Mouse (Mus musculus) activated CD4-positive, CD25-positive, alpha-beta regulatory T cell, adult 4 months (primary cell): ENCODE results near the gene Pbxip1. TPM values are rescaled to one million over a fixed set of nuclear protein-coding genes. Genes with fewer than 3 reads are reported as not detected.
A peak's percentile ranks its signal among the peaks of the same experiment; 100 is the strongest.

Source experiments
- ATAC-seq: one replicate; pipeline ENCODE4 v1.8.0; 2017
- polyA plus RNA-seq, 2 experiments: library from polyadenylated mRNA; unstranded; fragments of 100-300 nt; shearing (Covaris generic); gene quantifications; one replicate each; pipeline ENCODE4 v1.2.1; 2017

Gene Pbxip1
- polyA plus RNA-seq, 2 experiments from 2014 or later: 35.6 to 47.3 TPM

DNA sequence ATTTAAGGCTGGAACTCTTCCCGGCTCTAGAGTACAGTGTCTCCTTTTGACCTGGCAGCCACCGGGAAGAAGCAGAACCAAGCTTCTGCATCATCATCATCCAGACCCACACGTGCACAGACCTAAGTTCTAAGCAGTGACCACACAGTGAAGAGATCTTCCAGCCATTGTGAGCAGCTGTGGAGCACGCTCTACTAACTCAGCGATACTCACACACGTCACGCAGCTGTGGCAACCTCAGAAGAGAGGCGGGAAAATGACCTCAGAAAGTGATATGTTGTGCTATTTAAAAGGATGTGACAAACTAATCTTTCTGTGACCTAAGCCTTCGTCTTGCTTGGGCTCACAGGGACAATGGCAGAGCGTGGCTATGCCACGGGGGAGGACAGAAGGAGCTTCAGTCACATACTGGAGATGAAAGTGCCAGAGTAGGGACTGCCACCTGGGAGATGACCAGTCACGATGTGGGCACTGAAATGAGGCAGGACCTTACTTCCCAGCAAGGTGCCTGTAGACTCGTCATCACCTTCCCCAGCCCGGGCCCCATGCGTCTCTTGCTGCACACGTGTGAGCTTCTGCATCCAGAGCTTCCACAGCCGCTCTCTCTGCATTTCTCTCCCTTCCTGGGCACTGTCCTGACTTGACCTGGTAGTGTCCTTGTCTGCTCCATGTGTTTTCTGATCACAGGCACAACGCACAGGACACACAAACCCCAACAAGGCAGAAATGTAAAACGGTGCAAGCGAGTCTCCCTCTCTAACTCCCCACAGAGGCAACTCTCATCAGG lies 50.6 kb downstream of the Pbxip1 start:
- no peak for ATAC-seq

DNA sequence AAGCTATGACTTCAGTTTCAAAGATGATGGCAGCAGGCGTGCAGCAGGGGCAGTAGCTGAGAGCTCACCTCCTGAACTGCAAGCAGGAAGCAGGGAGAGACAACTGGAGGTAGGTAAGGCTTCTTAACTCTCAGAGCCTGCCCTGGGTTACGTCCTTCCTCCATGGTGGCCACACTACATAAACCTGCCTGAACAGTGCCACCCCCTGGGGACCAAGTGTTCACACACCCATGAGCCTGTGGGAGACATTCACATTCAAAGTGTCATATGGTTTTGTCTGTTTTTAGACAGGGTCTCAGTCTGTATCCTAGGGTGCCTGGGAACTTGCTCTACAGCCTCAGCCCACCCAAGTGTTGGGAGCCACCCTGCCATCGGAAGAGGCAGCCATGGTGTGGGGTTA lies 54.3 kb downstream of the Pbxip1 start:
- ATAC-seq: no peak

DNA sequence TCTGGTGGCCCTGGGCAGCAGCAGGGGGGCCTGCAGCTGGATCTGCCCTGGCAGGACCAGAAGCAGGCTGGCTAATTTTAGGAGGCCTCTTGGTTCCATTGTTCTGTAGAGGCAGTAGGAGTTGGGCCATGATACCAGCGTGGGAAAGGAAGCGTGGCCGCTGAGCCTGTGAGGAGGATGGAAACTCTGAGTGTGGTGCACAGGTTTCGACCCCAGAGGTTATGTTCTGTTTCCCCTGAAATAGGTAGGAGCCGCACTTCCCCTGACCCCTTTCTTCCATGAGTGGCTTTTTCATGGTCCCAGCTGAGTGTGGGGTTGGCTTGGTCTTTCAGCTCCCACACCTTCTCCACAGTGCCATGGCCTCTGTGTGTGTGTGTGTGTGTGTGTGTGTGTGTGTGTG lies 55.1 kb downstream of the Pbxip1 start:
- peak; percentile 52 for ATAC-seq

DNA sequence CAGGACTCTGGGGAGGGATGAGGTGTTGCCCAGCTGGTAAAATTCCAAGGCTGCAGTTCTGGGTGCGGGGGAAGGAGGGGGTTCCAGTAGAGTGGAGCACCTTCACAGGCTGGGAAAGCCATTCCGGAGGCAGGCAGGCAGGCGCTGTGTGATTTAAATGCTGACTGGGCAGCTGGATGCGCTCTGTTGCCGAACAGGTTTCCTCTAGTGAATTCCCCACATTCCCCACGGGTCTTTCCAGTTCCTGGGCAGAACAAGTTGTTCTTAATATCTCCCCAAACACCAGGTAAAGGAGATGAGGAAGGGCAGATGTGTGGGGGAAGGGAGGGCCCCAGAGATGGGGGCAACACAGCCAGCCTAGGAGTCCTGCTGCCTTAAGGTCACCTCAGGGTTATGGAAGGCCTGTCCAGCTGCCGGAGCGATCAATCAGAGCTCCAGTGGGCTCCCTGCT lies 56.2 kb downstream of the Pbxip1 start:
- ATAC-seq: no peak

DNA sequence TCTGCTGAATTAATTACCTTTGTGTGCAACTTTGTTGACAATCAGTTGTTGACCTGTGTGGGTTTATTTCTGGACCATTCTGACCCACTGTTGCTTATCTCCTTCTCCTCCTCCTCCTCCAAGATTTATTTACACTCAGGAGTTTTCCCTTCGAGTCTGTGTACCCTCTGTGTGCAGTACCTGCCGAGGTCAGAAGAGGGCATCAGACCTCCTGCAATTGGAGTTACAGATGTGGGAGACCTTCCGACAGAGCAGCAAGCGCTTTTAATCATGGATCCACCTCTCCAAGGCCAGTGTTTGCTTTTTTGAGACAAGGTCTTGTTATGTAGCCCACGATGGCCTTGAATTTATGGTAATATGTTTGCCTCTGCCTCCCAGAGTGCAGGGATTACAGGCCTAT lies 58.1 kb downstream of the Pbxip1 start:
- ATAC-seq: no peak

DNA sequence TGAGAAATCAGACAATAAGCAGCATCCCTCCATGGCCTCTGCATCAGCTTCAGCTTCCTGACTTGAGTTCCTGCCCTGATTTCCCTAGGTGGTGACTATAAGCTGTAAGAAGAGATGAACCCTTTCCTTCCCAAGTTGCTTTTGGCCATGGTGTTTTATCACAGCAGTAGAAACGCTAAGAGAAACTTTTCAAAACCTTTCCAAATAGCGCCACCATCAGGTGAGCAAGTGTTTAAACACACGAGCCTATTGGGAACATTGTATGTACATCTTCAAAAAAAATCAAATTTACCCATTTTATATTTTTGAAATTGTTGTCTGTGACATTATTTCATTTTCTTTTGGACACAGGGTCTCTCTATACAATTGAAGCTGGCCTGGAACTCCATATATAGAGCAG lies 59.9 kb downstream of the Pbxip1 start:
- no peak for ATAC-seq

DNA sequence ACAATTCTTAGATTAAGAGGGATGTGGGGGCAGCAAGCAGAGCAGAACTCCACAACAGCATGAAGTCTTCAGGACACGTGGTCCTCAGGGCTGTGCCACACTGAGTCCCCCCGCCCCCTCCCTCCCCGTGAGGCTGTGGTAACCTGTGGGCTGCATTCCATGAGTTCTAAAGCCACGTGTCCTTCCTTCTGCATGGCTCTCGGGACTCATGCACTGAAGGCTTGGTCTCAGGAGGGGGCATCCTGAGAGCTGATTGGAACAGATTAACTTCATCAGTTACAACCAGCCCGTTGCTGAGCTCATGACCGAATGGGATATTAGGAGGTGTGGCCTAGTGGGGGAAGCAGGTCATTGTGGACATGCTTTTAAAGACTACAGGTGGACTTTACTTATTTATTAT lies 63.2 kb downstream of the Pbxip1 start:
- ATAC-seq: no peak

Other genes starting within 250 kb of the Pbxip1 start
- gene Gba, start 233.8 kb upstream of the Pbxip1 start, polyA plus RNA-seq: 10 to 100 TPM; 72.1 to 75.6 TPM
- gene Thbs3, start 221.5 kb upstream of the Pbxip1 start, polyA plus RNA-seq: 1 to 10 TPM in 1 of 2 experiments, under 1 TPM in 1; 0.22 to 2.4 TPM
- 100 to 1,000 TPM in 1 of 2 experiments, 10 to 100 TPM in 1; 90.7 to 112 TPM for gene Mtx1, start 209.6 kb upstream of the Pbxip1 start, polyA plus RNA-seq
- under 1 TPM; 0.88 to 0.97 TPM for gene Muc1, start 207.6 kb upstream of the Pbxip1 start, polyA plus RNA-seq
- gene Krtcap2, start 190.7 kb upstream of the Pbxip1 start, polyA plus RNA-seq: 100 to 1,000 TPM; 275 to 319 TPM
- 1 to 10 TPM; 2.1 to 3.4 TPM for gene Trim46, start 190.4 kb upstream of the Pbxip1 start, polyA plus RNA-seq
- gene Dpm3, start 177.3 kb upstream of the Pbxip1 start, polyA plus RNA-seq: 100 to 1,000 TPM; 124 to 160 TPM
- gene Slc50a1, start 166.1 kb upstream of the Pbxip1 start, polyA plus RNA-seq: 100 to 1,000 TPM; 195 to 254 TPM
- gene Efna1, start 155.6 kb upstream of the Pbxip1 start, polyA plus RNA-seq: not detected
- gene Efna3, start 113.7 kb upstream of the Pbxip1 start, polyA plus RNA-seq: not detected
- gene Efna4, start 98.7 kb upstream of the Pbxip1 start, polyA plus RNA-seq: under 1 TPM; 0.28 to 0.50 TPM
- gene Adam15, start 86.7 kb upstream of the Pbxip1 start, polyA plus RNA-seq: 10 to 100 TPM in 1 of 2 experiments, 1 to 10 TPM in 1; 7.7 to 12.7 TPM
- gene Dcst2, start 74.7 kb upstream of the Pbxip1 start, polyA plus RNA-seq: under 1 TPM in 1 of 2 experiments, not detected in 1; 0.15 TPM
- under 1 TPM; 0.54 to 0.79 TPM for gene Dcst1, start 71.5 kb upstream of the Pbxip1 start, polyA plus RNA-seq
- 10 to 100 TPM; 13.2 to 16.5 TPM for gene Zbtb7b, start 41.9 kb upstream of the Pbxip1 start, polyA plus RNA-seq
- 1 to 10 TPM in 1 of 2 experiments, not detected in 1; 2.4 TPM for gene Lenep, start 33.9 kb upstream of the Pbxip1 start, polyA plus RNA-seq
- gene Flad1, start 24.8 kb upstream of the Pbxip1 start, polyA plus RNA-seq: 10 to 100 TPM; 37.7 to 45.7 TPM
- 10 to 100 TPM; 70.8 to 92.3 TPM for gene Cks1b, start 18.3 kb upstream of the Pbxip1 start, polyA plus RNA-seq
- 10 to 100 TPM; 29.6 to 43.2 TPM for gene Shc1, start 18.3 kb upstream of the Pbxip1 start, polyA plus RNA-seq
- 1 to 10 TPM; 8.6 to 9.6 TPM for gene Pygo2, start 6.5 kb upstream of the Pbxip1 start, polyA plus RNA-seq
- 10 to 100 TPM; 31.4 to 41.9 TPM for gene Pmvk, start 17.8 kb downstream of the Pbxip1 start, polyA plus RNA-seq
- not detected for gene Kcnn3, start 83.5 kb downstream of the Pbxip1 start, polyA plus RNA-seq